Mouse (Mus musculus) heart, embryonic 12.5 days (tissue): ENCODE data around the gene Foxf1. TPM values are rescaled to one million over a fixed set of nuclear protein-coding genes. Genes with fewer than 3 reads are reported as not detected.

Experiments
- ATAC-seq: fragments of 200-750 bp; cut with Nextera tagmentation; 2 replicates; pipeline ENCODE4 v1.8.0; 2017; ENCODE audit warnings: moderate TSS enrichment, moderate library complexity; ENCODE audit not compliant: insufficient number of reproducible peaks, low FRiP score
- H3K27ac ChIP-seq: fragments of 300-500 bp; sonication (generic); 2 replicates; pipeline ENCODE4 v1.5.1; 2016; ENCODE audit warnings: mild to moderate bottlenecking, moderate library complexity; ENCODE audit not compliant: poor library complexity, severe bottlenecking
- H3K27me3 ChIP-seq: fragments of 300-500 bp; sonication (generic); replicated peaks from 2 replicates; pipeline ENCODE4 v1.6.1; 2016; ENCODE audit warnings: mild to moderate bottlenecking, moderate library complexity
- H3K36me3 ChIP-seq: fragments of 300-500 bp; sonication (generic); 2 replicates; pipeline ENCODE4 v1.6.1; 2016; ENCODE audit warnings: mild to moderate bottlenecking, moderate library complexity
- H3K4me1 ChIP-seq: fragments of 300-500 bp; sonication (generic); replicated peaks from 2 replicates; pipeline ENCODE4 v1.6.1; 2016; ENCODE audit warnings: mild to moderate bottlenecking
- H3K4me2 ChIP-seq: fragments of 300-500 bp; sonication (generic); 2 replicates; pipeline ENCODE4 v1.6.1; 2016; ENCODE audit warnings: mild to moderate bottlenecking, moderate library complexity
- H3K4me3 ChIP-seq: fragments of 300-500 bp; sonication (generic); 2 replicates; pipeline ENCODE4 v1.5.1; 2016; ENCODE audit warnings: mild to moderate bottlenecking
- H3K9ac ChIP-seq: fragments of 300-500 bp; sonication (generic); 2 replicates; pipeline ENCODE4 v1.6.1; 2016; ENCODE audit warnings: mild to moderate bottlenecking, moderate library complexity
- H3K9me3 ChIP-seq: fragments of 300-500 bp; sonication (generic); replicated peaks from 2 replicates; pipeline ENCODE4 v1.6.1; 2016; ENCODE audit warnings: mild to moderate bottlenecking, moderate library complexity
- WGBS: fragments of 180-500 bp; shearing (Covaris S2); methylation state at CpG from one replicate; pipeline ENCODE4 v1.1.7; 2016; 5-methylcytosine and 5-hydroxymethylcytosine counted together
- microRNA-seq: library from miRNA; unstranded; fragments of <30 nt; microRNA quantifications from one replicate; pipeline ENCODE4, GENCODE M21; 2017
- polyA plus RNA-seq: library from polyadenylated mRNA; unstranded; fragments of >200 nt; fragmentation: Nextera tagmentation; extraction: Ambion mirVana; gene quantifications from 2 replicates; pipeline ENCODE4 v1.2.1, GENCODE M21; 2016

Foxf1 gene
- polyA plus RNA-seq, 1 experiment from 2014 or later, result 0.68 TPM

- H3K9me3 ChIP-seq, result peaks cover 20% of the 10 kb centered on the region
- no peak overlapping the region for H3K4me3 ChIP-seq
- no peak overlapping the region for H3K27ac ChIP-seq
- peaks cover 19% of the 10 kb centered on the region for H3K36me3 ChIP-seq
- peaks cover 22% of the 10 kb centered on the region for H3K4me1 ChIP-seq
- no peak overlapping the region for H3K9ac ChIP-seq
- no peak for ATAC-seq
- peaks cover 40% of the 10 kb centered on the region for H3K27me3 ChIP-seq
- 72% methylated on average over 5 of the region's 5 CpGs for WGBS
- H3K4me2 ChIP-seq, result no peak overlapping the region
Observed at GRCm38 (mm10) chr8:121132961-121133513, 48.9 kb downstream of the Foxf1 start.

- H3K27me3 ChIP-seq, result peaks cover 30% of the 10 kb centered on the region
- 82% methylated on average over 10 of the region's 10 CpGs for WGBS
Observed at GRCm38 (mm10) chr8:121134102-121134501, 49.9 kb downstream of the Foxf1 start.

GRCm38 (mm10) chr8:121134512-121134911, 50.3 kb downstream of the Foxf1 start:
- Histone ChIP-seq H3K9ac (no peak overlapping the region), H3K4me2 (no peak overlapping the region), H3K36me3 (peaks cover 24% of the 10 kb centered on the region), H3K27ac (no peak overlapping the region), H3K9me3 (peaks cover 26% of the 10 kb centered on the region), H3K27me3 (peaks cover 26% of the 10 kb centered on the region), H3K4me3 (no peak overlapping the region), H3K4me1 (peaks cover 7% of the 10 kb centered on the region)
- ATAC-seq, result no peak
- WGBS, result 78% methylated on average over 11 of the region's 11 CpGs

More at GRCm38 (mm10) chr8:121134102-121134501, 49.9 kb downstream of the Foxf1 start:
- peaks cover 12% of the 10 kb centered on the region for H3K4me1 ChIP-seq
- no peak overlapping the region for H3K4me3 ChIP-seq
- ATAC-seq, result no peak
- peaks cover 26% of the 10 kb centered on the region for H3K9me3 ChIP-seq
- H3K4me2 ChIP-seq, result no peak overlapping the region
- H3K36me3 ChIP-seq, result peaks cover 24% of the 10 kb centered on the region
- no peak overlapping the region for H3K27ac ChIP-seq
- no peak overlapping the region for H3K9ac ChIP-seq

- no peak overlapping the region for H3K27ac ChIP-seq
- H3K4me2 ChIP-seq, result no peak overlapping the region
- peaks cover 24% of the 10 kb centered on the region for H3K36me3 ChIP-seq
- no peak overlapping the region for H3K9ac ChIP-seq
- H3K4me1 ChIP-seq, result peaks cover 7% of the 10 kb centered on the region
- H3K4me3 ChIP-seq, result no peak overlapping the region
- H3K9me3 ChIP-seq, result peaks cover 26% of the 10 kb centered on the region
- no peak for ATAC-seq
- peaks cover 7% of the 10 kb centered on the region for H3K27me3 ChIP-seq
- WGBS, result 89% methylated on average over 6 of the region's 6 CpGs
Observed at GRCm38 (mm10) chr8:121136856-121137255, 52.7 kb downstream of the Foxf1 start.

Small RNA genes lying within 50 kb of the gene (microRNA-seq; reads per million reads assigned to microRNA genes)
- not detected for gene Gm27530

Other genes with a start within 250 kb of the Foxf1 start
- 45.2 and 45.8 TPM in 2 replicates for gene Mthfsd, start 24.0 kb downstream of the Foxf1 start, polyA plus RNA-seq
- gene Foxc2, start 31.8 kb downstream of the Foxf1 start, polyA plus RNA-seq, result 20.7 and 20.8 TPM in 2 replicates
- 0.78 and 1.2 TPM in 2 replicates for gene Foxl1, start 43.6 kb downstream of the Foxf1 start, polyA plus RNA-seq